Mouse (Mus musculus): Measurements from ENCODE around the gene Ccdc87. TPM values are rescaled to one million over a fixed set of nuclear protein-coding genes. Genes with fewer than 3 reads are reported as not detected.
"Not testable (repeated sequence)": the region's sequence is repeated elsewhere in the genome, so short reads cannot be mapped to it uniquely, and the experiment has no call there.

Gene Ccdc87
- polyA plus RNA-seq, 1 experiment from 2014 or later: not detected

- Histone ChIP-seq H3K27ac (ENCODE audit: low read depth, low read length) (peak overlapping the region; percentile 92), H3K4me2 (replicated peaks; ENCODE audit: low read depth) (peak overlapping the region; percentile 71), H3K4me3 (ENCODE audit: low read depth, low read length) (peak overlapping the region; percentile 83)
- peak; percentile 31; the same call in 1 of the 2 replicates for TF ChIP-seq CTCF (IDR thresholded peaks at IDR 0.05; ENCODE audit: low read depth)
- H3K9me3 ChIP-seq (ENCODE audit: control insufficient read depth); ATAC-seq; H3K9ac ChIP-seq (ENCODE audit: low read depth, low read length); H3K27me3 ChIP-seq (replicated peaks; ENCODE audit: control insufficient read depth, insufficient read depth, low read length); H3K36me3 ChIP-seq (ENCODE audit: control insufficient read depth, insufficient read depth); H3K4me1 ChIP-seq (replicated peaks; ENCODE audit: control insufficient read depth, insufficient read depth, low read length): not testable (repeated sequence)
- WGBS: 76% methylated on average over 8 of the region's 8 CpGs
Observed at GRCm38 (mm10) chr19:4812334-4812949, 26.7 kb upstream of the Ccdc87 start.

GRCm38 (mm10) chr19:4813015-4813414 is 26.2 kb upstream of the Ccdc87 start:
- Histone ChIP-seq H3K4me2 (replicated peaks; ENCODE audit: low read depth) (no peak overlapping the region), H3K9ac (ENCODE audit: low read depth, low read length) (no peak overlapping the region), H3K4me3 (ENCODE audit: low read depth, low read length) (no peak overlapping the region), H3K4me1 (replicated peaks; ENCODE audit: control insufficient read depth, insufficient read depth, low read length) (peaks cover 5% of the 10 kb centered on the region; the same call in 1 of the 2 replicates), H3K27me3 (replicated peaks; ENCODE audit: control insufficient read depth, insufficient read depth, low read length) (no peaks in the 10 kb centered on the region), H3K36me3 (ENCODE audit: control insufficient read depth, insufficient read depth) (no peaks in the 10 kb centered on the region), H3K27ac (ENCODE audit: low read depth, low read length) (no peak overlapping the region), H3K9me3 (ENCODE audit: control insufficient read depth) (0 out of 2 replicates have a peak, but pooled peaks cover 3% of the 10 kb centered on the region)
- 85% methylated on average over 6 of the region's 6 CpGs for WGBS
- TF ChIP-seq CTCF (IDR thresholded peaks at IDR 0.05; ENCODE audit: low read depth): peak; percentile 56
- ATAC-seq: no peak

GRCm38 (mm10) chr19:4817182-4817835 is 21.9 kb upstream of the Ccdc87 start:
- Histone ChIP-seq H3K4me1 (replicated peaks; ENCODE audit: control insufficient read depth, insufficient read depth, low read length) (no peaks in the 10 kb centered on the region; the same call in 1 of the 2 replicates), H3K27me3 (replicated peaks; ENCODE audit: control insufficient read depth, insufficient read depth, low read length) (no peaks in the 10 kb centered on the region), H3K4me3 (ENCODE audit: low read depth, low read length) (no peak overlapping the region), H3K27ac (ENCODE audit: low read depth, low read length) (peak overlapping the region; percentile 79), H3K9ac (ENCODE audit: low read depth, low read length) (no peak overlapping the region), H3K36me3 (ENCODE audit: control insufficient read depth, insufficient read depth) (no peaks in the 10 kb centered on the region), H3K4me2 (replicated peaks; ENCODE audit: low read depth) (peak overlapping the region; percentile 17; the same call in 1 of the 2 replicates), H3K9me3 (ENCODE audit: control insufficient read depth) (0 out of 2 replicates have a peak, but pooled peaks cover 3% of the 10 kb centered on the region)
- 16% methylated on average over 1 of the region's 1 CpGs for WGBS
- TF ChIP-seq CTCF (IDR thresholded peaks at IDR 0.05; ENCODE audit: low read depth): no peak
- ATAC-seq: peak; percentile 90

- peak overlapping the region; percentile 32; the same call in 1 of the 2 replicates for H3K4me2 ChIP-seq (replicated peaks; ENCODE audit: low read depth)
- peak; percentile 91 for ATAC-seq
- no peak overlapping the region for H3K4me3 ChIP-seq (ENCODE audit: low read depth, low read length)
- H3K9ac ChIP-seq (ENCODE audit: low read depth, low read length): no peak overlapping the region
- peak; percentile 62 for TF ChIP-seq CTCF (IDR thresholded peaks at IDR 0.05; ENCODE audit: low read depth)
- H3K36me3 ChIP-seq (ENCODE audit: control insufficient read depth, insufficient read depth): peaks cover 13% of the 10 kb centered on the region
- no peaks in the 10 kb centered on the region for H3K27me3 ChIP-seq (replicated peaks; ENCODE audit: control insufficient read depth, insufficient read depth, low read length)
- 38% methylated on average over 5 of the region's 5 CpGs for WGBS
- no peaks in the 10 kb centered on the region for H3K9me3 ChIP-seq (ENCODE audit: control insufficient read depth)
- no peaks in the 10 kb centered on the region; the same call in 1 of the 2 replicates for H3K4me1 ChIP-seq (replicated peaks; ENCODE audit: control insufficient read depth, insufficient read depth, low read length)
- peak overlapping the region; percentile 57; the same call in 1 of the 2 replicates for H3K27ac ChIP-seq (ENCODE audit: low read depth, low read length)
Observed at GRCm38 (mm10) chr19:4820678-4821303, 18.4 kb upstream of the Ccdc87 start.

GRCm38 (mm10) chr19:4828444-4829114 is 10.6 kb upstream of the Ccdc87 start:
- Histone ChIP-seq H3K27me3 (replicated peaks; ENCODE audit: control insufficient read depth, insufficient read depth, low read length) (no peaks in the 10 kb centered on the region), H3K4me1 (replicated peaks; ENCODE audit: control insufficient read depth, insufficient read depth, low read length) (no peaks in the 10 kb centered on the region), H3K4me3 (ENCODE audit: low read depth, low read length) (no peak overlapping the region), H3K27ac (ENCODE audit: low read depth, low read length) (no peak overlapping the region), H3K9me3 (ENCODE audit: control insufficient read depth) (no peaks in the 10 kb centered on the region), H3K9ac (ENCODE audit: low read depth, low read length) (no peak overlapping the region), H3K36me3 (ENCODE audit: control insufficient read depth, insufficient read depth) (peaks cover 23% of the 10 kb centered on the region), H3K4me2 (replicated peaks; ENCODE audit: low read depth) (peak overlapping the region; percentile 30)
- no peak for TF ChIP-seq CTCF (IDR thresholded peaks at IDR 0.05; ENCODE audit: low read depth)
- peak; percentile 70 for ATAC-seq
- WGBS: 36% methylated on average over 16 of the region's 16 CpGs

- no peak overlapping the region for H3K27ac ChIP-seq (ENCODE audit: low read depth, low read length)
- peak overlapping the region; percentile 30; the same call in 1 of the 2 replicates for H3K4me2 ChIP-seq (replicated peaks; ENCODE audit: low read depth)
- no peaks in the 10 kb centered on the region for H3K4me1 ChIP-seq (replicated peaks; ENCODE audit: control insufficient read depth, insufficient read depth, low read length)
- H3K9me3 ChIP-seq (ENCODE audit: control insufficient read depth): no peaks in the 10 kb centered on the region
- WGBS: 48% methylated on average over 7 of the region's 7 CpGs
- no peak overlapping the region for H3K9ac ChIP-seq (ENCODE audit: low read depth, low read length)
- TF ChIP-seq CTCF (IDR thresholded peaks at IDR 0.05; ENCODE audit: low read depth): no peak
- no peaks in the 10 kb centered on the region for H3K27me3 ChIP-seq (replicated peaks; ENCODE audit: control insufficient read depth, insufficient read depth, low read length)
- peak; percentile 21; the same call in 1 of the 2 replicates for ATAC-seq
- no peak overlapping the region for H3K4me3 ChIP-seq (ENCODE audit: low read depth, low read length)
- H3K36me3 ChIP-seq (ENCODE audit: control insufficient read depth, insufficient read depth): peaks cover 23% of the 10 kb centered on the region
Observed at GRCm38 (mm10) chr19:4829156-4829555, 10.0 kb upstream of the Ccdc87 start.
